Mouse (Mus musculus): ENCODE results near the gene Vhl. TPM values are rescaled to one million over a fixed set of nuclear protein-coding genes. Genes with fewer than 3 reads are reported as not detected.
A peak's percentile ranks its signal among the peaks of the same experiment; 100 is the strongest.

Vhl gene
- polyA plus RNA-seq, 1 experiment from 2014 or later, result 48.7 TPM

- H3K9me3 ChIP-seq (ENCODE audit: control insufficient read depth, low read length), result 0 out of 2 replicates have a peak, but pooled peaks cover 5% of the 10 kb centered on the region
- H3K4me1 ChIP-seq (ENCODE audit: control insufficient read depth, insufficient read depth, low read length), result no peaks in the 10 kb centered on the region
- H3K27me3 ChIP-seq (replicated peaks; ENCODE audit: control insufficient read depth, insufficient read depth, low read length), result no peaks in the 10 kb centered on the region
- H3K9ac ChIP-seq (ENCODE audit: low read depth, low read length), result no peak overlapping the region
- WGBS, result 80% methylated on average over 8 of the region's 8 CpGs
- no peak overlapping the region for H3K4me2 ChIP-seq (ENCODE audit: low read depth, low read length)
- ATAC-seq (ENCODE audit: low read depth) (no peak), DNase-seq (ENCODE audit: low spot score) (no peak)
- no peak overlapping the region for H3K27ac ChIP-seq (replicated peaks; ENCODE audit: low read depth, low read length)
- H3K4me3 ChIP-seq (ENCODE audit: low read depth, low read length), result no peak overlapping the region
- peaks cover 60% of the 10 kb centered on the region for H3K36me3 ChIP-seq (ENCODE audit: control insufficient read depth, insufficient read depth, low read length)
These were observed 11.3 kb upstream of the Vhl start for GRCm38 (mm10) chr6:113612258-113612969.

- no peak overlapping the region for H3K4me2 ChIP-seq (ENCODE audit: low read depth, low read length)
- H3K4me3 ChIP-seq (ENCODE audit: low read depth, low read length), result no peak overlapping the region
- no peak overlapping the region for H3K9ac ChIP-seq (ENCODE audit: low read depth, low read length)
- WGBS, result 98% methylated on average over 7 of the region's 7 CpGs
- DNase-seq (ENCODE audit: low spot score) (no peak), ATAC-seq (ENCODE audit: low read depth) (no peak)
- H3K9me3 ChIP-seq (ENCODE audit: control insufficient read depth, low read length), result 0 out of 2 replicates have a peak, but pooled peaks cover 5% of the 10 kb centered on the region
- no peak overlapping the region for H3K27ac ChIP-seq (replicated peaks; ENCODE audit: low read depth, low read length)
- H3K27me3 ChIP-seq (replicated peaks; ENCODE audit: control insufficient read depth, insufficient read depth, low read length), result no peaks in the 10 kb centered on the region
- H3K4me1 ChIP-seq (ENCODE audit: control insufficient read depth, insufficient read depth, low read length), result no peaks in the 10 kb centered on the region
- H3K36me3 ChIP-seq (ENCODE audit: control insufficient read depth, insufficient read depth, low read length), result peaks cover 62% of the 10 kb centered on the region
These were observed 9.6 kb upstream of the Vhl start for GRCm38 (mm10) chr6:113614152-113614551.

GRCm38 (mm10) chr6:113614997-113615396 lies 8.8 kb upstream of the Vhl start:
- 0 out of 2 replicates have a peak, but pooled peaks cover 5% of the 10 kb centered on the region for H3K9me3 ChIP-seq (ENCODE audit: control insufficient read depth, low read length)
- no peak for ATAC-seq (ENCODE audit: low read depth)
- H3K9ac ChIP-seq (ENCODE audit: low read depth, low read length), result no peak overlapping the region
- H3K4me2 ChIP-seq (ENCODE audit: low read depth, low read length), result no peak overlapping the region
- peaks cover 62% of the 10 kb centered on the region for H3K36me3 ChIP-seq (ENCODE audit: control insufficient read depth, insufficient read depth, low read length)
- 95% methylated on average over 8 of the region's 8 CpGs for WGBS
- no peaks in the 10 kb centered on the region for H3K27me3 ChIP-seq (replicated peaks; ENCODE audit: control insufficient read depth, insufficient read depth, low read length)
- no peak overlapping the region for H3K4me3 ChIP-seq (ENCODE audit: low read depth, low read length)
- no peak overlapping the region for H3K27ac ChIP-seq (replicated peaks; ENCODE audit: low read depth, low read length)
- no peak for DNase-seq (ENCODE audit: low spot score)
- H3K4me1 ChIP-seq (ENCODE audit: control insufficient read depth, insufficient read depth, low read length), result no peaks in the 10 kb centered on the region

GRCm38 (mm10) chr6:113615489-113615888 lies 8.3 kb upstream of the Vhl start:
- Histone ChIP-seq H3K27me3 (replicated peaks; ENCODE audit: control insufficient read depth, insufficient read depth, low read length) (no peaks in the 10 kb centered on the region), H3K9me3 (ENCODE audit: control insufficient read depth, low read length) (0 out of 2 replicates have a peak, but pooled peaks cover 5% of the 10 kb centered on the region), H3K4me1 (ENCODE audit: control insufficient read depth, insufficient read depth, low read length) (no peaks in the 10 kb centered on the region), H3K36me3 (ENCODE audit: control insufficient read depth, insufficient read depth, low read length) (peaks cover 60% of the 10 kb centered on the region), H3K9ac (ENCODE audit: low read depth, low read length) (no peak overlapping the region), H3K4me2 (ENCODE audit: low read depth, low read length) (no peak overlapping the region), H3K27ac (replicated peaks; ENCODE audit: low read depth, low read length) (no peak overlapping the region), H3K4me3 (ENCODE audit: low read depth, low read length) (no peak overlapping the region)
- no peak for ATAC-seq (ENCODE audit: low read depth)
- no peak for DNase-seq (ENCODE audit: low spot score)
- WGBS, result 91% methylated on average over 4 of the region's 4 CpGs

GRCm38 (mm10) chr6:113623386-113623785 lies 373 bp upstream of the Vhl start:
- Histone ChIP-seq H3K9ac (ENCODE audit: low read depth, low read length) (peak overlapping the region; percentile 88; the same call in 1 of the 2 replicates), H3K4me1 (ENCODE audit: control insufficient read depth, insufficient read depth, low read length) (0 out of 2 replicates have a peak, but pooled peaks cover 8% of the 10 kb centered on the region), H3K9me3 (ENCODE audit: control insufficient read depth, low read length) (no peaks in the 10 kb centered on the region), H3K27ac (replicated peaks; ENCODE audit: low read depth, low read length) (peak overlapping the region; percentile 90; the same call in 1 of the 2 replicates), H3K27me3 (replicated peaks; ENCODE audit: control insufficient read depth, insufficient read depth, low read length) (no peaks in the 10 kb centered on the region), H3K4me3 (ENCODE audit: low read depth, low read length) (peak overlapping the region; percentile 78), H3K4me2 (ENCODE audit: low read depth, low read length) (peak overlapping the region; percentile 72), H3K36me3 (ENCODE audit: control insufficient read depth, insufficient read depth, low read length) (peaks cover 9% of the 10 kb centered on the region; the same call in 1 of the 2 replicates)
- no peak for ATAC-seq (ENCODE audit: low read depth)
- WGBS, result 65% methylated on average over 5 of the region's 5 CpGs
- DNase-seq (ENCODE audit: low spot score), result no peak

GRCm38 (mm10) chr6:113624989-113625770 lies 1.4 kb downstream of the Vhl start:
- 33% methylated on average over 5 of the region's 5 CpGs for WGBS
- Histone ChIP-seq H3K9ac (ENCODE audit: low read depth, low read length) (peak overlapping the region; percentile 88), H3K36me3 (ENCODE audit: control insufficient read depth, insufficient read depth, low read length) (peaks cover 24% of the 10 kb centered on the region), H3K27me3 (replicated peaks; ENCODE audit: control insufficient read depth, insufficient read depth, low read length) (no peaks in the 10 kb centered on the region), H3K4me1 (ENCODE audit: control insufficient read depth, insufficient read depth, low read length) (0 out of 2 replicates have a peak, but pooled peaks cover 8% of the 10 kb centered on the region), H3K9me3 (ENCODE audit: control insufficient read depth, low read length) (no peaks in the 10 kb centered on the region), H3K27ac (replicated peaks; ENCODE audit: low read depth, low read length) (no peak overlapping the region), H3K4me3 (ENCODE audit: low read depth, low read length) (peak overlapping the region; percentile 78), H3K4me2 (ENCODE audit: low read depth, low read length) (peak overlapping the region; percentile 72)
- DNase-seq (ENCODE audit: low spot score) (peak; percentile 8), ATAC-seq (ENCODE audit: low read depth) (no peak)

GRCm38 (mm10) chr6:113630322-113630721 lies 6.6 kb downstream of the Vhl start:
- Histone ChIP-seq H3K4me3 (ENCODE audit: low read depth, low read length) (no peak overlapping the region), H3K9ac (ENCODE audit: low read depth, low read length) (no peak overlapping the region), H3K27ac (replicated peaks; ENCODE audit: low read depth, low read length) (no peak overlapping the region), H3K9me3 (ENCODE audit: control insufficient read depth, low read length) (no peaks in the 10 kb centered on the region), H3K36me3 (ENCODE audit: control insufficient read depth, insufficient read depth, low read length) (peaks cover 58% of the 10 kb centered on the region), H3K4me1 (ENCODE audit: control insufficient read depth, insufficient read depth, low read length) (0 out of 2 replicates have a peak, but pooled peaks cover 3% of the 10 kb centered on the region), H3K4me2 (ENCODE audit: low read depth, low read length) (no peak overlapping the region), H3K27me3 (replicated peaks; ENCODE audit: control insufficient read depth, insufficient read depth, low read length) (no peaks in the 10 kb centered on the region)
- DNase-seq (ENCODE audit: low spot score) (no peak), ATAC-seq (ENCODE audit: low read depth) (no peak)
- 82% methylated on average over 5 of the region's 5 CpGs for WGBS

- H3K4me3 ChIP-seq (ENCODE audit: low read depth, low read length), result no peak overlapping the region
- no peak overlapping the region for H3K9ac ChIP-seq (ENCODE audit: low read depth, low read length)
- H3K4me1 ChIP-seq (ENCODE audit: control insufficient read depth, insufficient read depth, low read length), result no peaks in the 10 kb centered on the region
- H3K27ac ChIP-seq (replicated peaks; ENCODE audit: low read depth, low read length), result no peak overlapping the region
- ATAC-seq (ENCODE audit: low read depth) (no peak), DNase-seq (ENCODE audit: low spot score) (no peak)
- 92% methylated on average over 4 of the region's 4 CpGs for WGBS
- no peaks in the 10 kb centered on the region for H3K27me3 ChIP-seq (replicated peaks; ENCODE audit: control insufficient read depth, insufficient read depth, low read length)
- no peak overlapping the region for H3K4me2 ChIP-seq (ENCODE audit: low read depth, low read length)
- H3K36me3 ChIP-seq (ENCODE audit: control insufficient read depth, insufficient read depth, low read length), result peaks cover 54% of the 10 kb centered on the region
- no peaks in the 10 kb centered on the region for H3K9me3 ChIP-seq (ENCODE audit: control insufficient read depth, low read length)
These were observed 9.1 kb downstream of the Vhl start for GRCm38 (mm10) chr6:113632863-113633262.

Data from embryonic facial prominence, embryonic 14.5 days (tissue).